Mouse (Mus musculus): ENCODE measurements around the gene Elmo1. TPM values are rescaled to one million over a fixed set of nuclear protein-coding genes. Genes with fewer than 3 reads are reported as not detected.

Gene Elmo1
- polyA plus RNA-seq, 1 experiment from 2014 or later, result 34.9 TPM

DNA sequence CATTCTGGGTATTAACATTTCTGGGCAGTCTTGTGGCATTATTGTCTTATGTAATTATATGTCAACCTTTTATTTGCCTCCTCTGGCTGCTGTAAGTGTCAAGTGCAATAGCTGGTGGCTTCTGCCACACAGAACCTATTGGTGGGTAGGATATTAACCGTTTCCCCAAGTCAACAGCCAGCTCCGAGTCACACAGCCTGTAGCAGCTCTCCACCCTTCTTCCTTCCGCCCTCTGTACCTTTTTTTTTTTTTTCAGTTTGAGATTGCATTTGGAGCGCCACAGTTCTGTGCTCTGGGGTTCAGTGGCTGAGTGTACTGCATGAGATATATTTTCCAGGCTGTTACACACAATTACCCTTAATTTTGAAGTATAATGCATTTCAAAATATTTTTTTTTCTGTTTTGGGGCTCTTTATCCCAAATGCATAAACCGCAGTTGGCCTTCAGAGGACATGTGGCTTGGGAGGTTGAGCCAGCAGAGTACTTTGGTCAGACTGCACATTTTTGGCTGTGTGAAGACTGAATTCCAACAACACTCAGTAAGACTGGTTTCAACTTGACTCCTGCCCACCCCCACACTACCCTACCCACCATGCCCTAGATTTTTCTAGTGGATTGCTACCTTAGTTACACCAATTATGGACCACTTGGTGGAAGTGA, 7.7 kb downstream of the Elmo1 start:
- 0 out of 2 replicates have a peak, but pooled peaks have one; percentile 17 for ATAC-seq (replicated peaks)
- H3K4me3 ChIP-seq, result no peak overlapping the region
- WGBS, result 68% methylated on average over 5 of the region's 5 CpGs
- H3K9ac ChIP-seq (replicated peaks), result no peak overlapping the region
- H3K27me3 ChIP-seq, result peaks cover 17% of the 10 kb centered on the region
- no peaks in the 10 kb centered on the region for H3K4me1 ChIP-seq
- no peak overlapping the region for H3K27ac ChIP-seq (replicated peaks)
- H3K4me2 ChIP-seq (replicated peaks), result no peak overlapping the region
- H3K9me3 ChIP-seq, result no peaks in the 10 kb centered on the region
- no peaks in the 10 kb centered on the region for H3K36me3 ChIP-seq

DNA sequence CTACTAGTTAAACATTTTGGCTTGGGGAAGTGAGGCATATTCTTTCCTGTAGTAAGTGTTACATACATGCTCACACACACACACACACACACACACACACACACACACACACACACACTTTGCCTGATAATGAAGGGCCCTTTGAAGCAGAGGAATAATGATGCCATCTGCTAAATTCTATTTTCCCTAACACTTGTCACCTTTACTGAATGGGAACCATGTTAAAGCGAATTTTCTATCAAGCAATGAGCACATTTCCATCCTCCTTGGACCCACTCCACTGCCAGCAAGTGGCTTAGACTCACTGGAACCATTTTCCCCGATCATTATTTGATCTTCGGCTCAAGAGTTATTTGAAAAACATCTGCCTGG, 8.2 kb downstream of the Elmo1 start:
- Histone ChIP-seq H3K36me3 (no peaks in the 10 kb centered on the region), H3K27me3 (peaks cover 17% of the 10 kb centered on the region)

DNA sequence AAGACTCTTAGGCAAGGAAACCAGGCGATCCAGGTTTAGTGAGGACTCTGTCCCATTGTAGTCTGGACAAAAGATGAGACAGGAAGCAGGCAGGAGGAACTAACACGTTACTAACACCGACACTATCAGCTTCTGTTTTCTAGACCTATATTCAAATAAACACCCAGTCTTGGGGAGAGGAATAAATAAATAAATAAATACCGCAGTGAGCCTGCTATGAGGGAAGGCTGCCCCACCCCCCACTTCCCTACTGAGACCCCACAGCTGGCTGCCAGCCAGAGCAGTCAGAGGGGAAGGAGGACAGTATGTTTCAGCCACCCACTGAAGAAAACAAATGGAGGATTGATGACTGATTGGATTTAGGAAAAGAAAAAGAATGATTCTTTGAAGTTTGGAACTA, 9.2 kb downstream of the Elmo1 start:
- no peak overlapping the region for H3K4me2 ChIP-seq (replicated peaks)
- no peak for ATAC-seq (replicated peaks)
- H3K9me3 ChIP-seq, result no peaks in the 10 kb centered on the region
- WGBS, result 9% methylated on average over 4 of the region's 4 CpGs
- no peak overlapping the region for H3K4me3 ChIP-seq
- H3K36me3 ChIP-seq, result no peaks in the 10 kb centered on the region
- no peak overlapping the region for H3K27ac ChIP-seq (replicated peaks)
- H3K9ac ChIP-seq (replicated peaks), result no peak overlapping the region
- peaks cover 16% of the 10 kb centered on the region for H3K27me3 ChIP-seq
- no peaks in the 10 kb centered on the region for H3K4me1 ChIP-seq

More for the DNA sequence above, 8.2 kb downstream of the Elmo1 start:
- no peak overlapping the region for H3K4me3 ChIP-seq
- no peaks in the 10 kb centered on the region for H3K9me3 ChIP-seq
- peak; percentile 26; the same call in 1 of the 2 replicates for ATAC-seq (replicated peaks)
- H3K27ac ChIP-seq (replicated peaks), result no peak overlapping the region
- no peak overlapping the region for H3K9ac ChIP-seq (replicated peaks)
- no peaks in the 10 kb centered on the region for H3K4me1 ChIP-seq
- 43% methylated on average over 3 of the region's 3 CpGs for WGBS
- H3K4me2 ChIP-seq (replicated peaks), result no peak overlapping the region

DNA sequence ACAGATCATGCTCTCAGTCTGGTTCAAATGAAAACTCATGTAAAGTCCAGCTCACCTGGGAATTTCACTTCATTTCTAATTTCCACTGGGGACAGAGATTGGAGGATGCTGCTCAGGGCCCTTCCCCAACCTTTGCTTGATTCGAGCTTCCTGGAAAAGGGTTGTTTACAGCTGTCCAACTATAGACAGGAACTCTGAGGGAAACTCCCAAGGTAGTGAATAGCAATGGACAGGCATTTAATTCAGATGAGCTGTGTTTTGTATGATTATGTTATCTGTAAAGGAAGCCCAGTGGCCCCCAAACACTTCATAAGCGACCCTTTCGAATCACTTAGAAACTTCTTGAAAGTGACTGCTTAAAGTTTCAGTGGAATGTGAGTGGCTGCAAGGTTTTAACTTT, 10.0 kb downstream of the Elmo1 start:
- no peak overlapping the region for H3K4me2 ChIP-seq (replicated peaks)
- no peaks in the 10 kb centered on the region for H3K9me3 ChIP-seq
- no peak overlapping the region for H3K4me3 ChIP-seq
- peaks cover 17% of the 10 kb centered on the region; the same call in 1 of the 2 replicates for H3K27me3 ChIP-seq
- H3K36me3 ChIP-seq, result no peaks in the 10 kb centered on the region
- no peaks in the 10 kb centered on the region for H3K4me1 ChIP-seq
- ATAC-seq (replicated peaks), result no peak
- H3K27ac ChIP-seq (replicated peaks), result no peak overlapping the region
- 79% methylated on average over 3 of the region's 3 CpGs for WGBS
- H3K9ac ChIP-seq (replicated peaks), result no peak overlapping the region

DNA sequence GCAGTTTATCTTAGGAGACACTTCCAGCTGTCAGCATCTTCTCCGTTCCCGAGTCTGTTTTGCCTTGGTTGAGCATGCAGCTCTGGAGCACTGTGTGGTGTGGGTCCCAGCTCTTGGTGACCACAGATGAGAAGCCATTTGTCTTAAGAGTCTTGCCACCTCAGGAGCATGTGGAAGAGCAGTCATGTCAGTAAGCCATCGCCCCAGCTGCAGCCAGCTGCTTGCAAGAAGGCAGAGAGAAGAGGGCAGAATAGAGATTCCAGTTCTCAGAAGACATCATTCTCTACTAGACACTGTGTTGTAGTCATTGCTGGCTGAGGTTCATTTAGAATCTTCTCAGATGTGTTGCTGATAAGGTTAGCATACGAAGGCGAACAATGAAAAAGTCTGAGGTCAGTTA, 11.3 kb downstream of the Elmo1 start:
- 95% methylated on average over 5 of the region's 5 CpGs for WGBS
- Histone ChIP-seq H3K4me2 (replicated peaks) (no peak overlapping the region), H3K36me3 (no peaks in the 10 kb centered on the region), H3K27ac (replicated peaks) (no peak overlapping the region), H3K9ac (replicated peaks) (no peak overlapping the region), H3K27me3 (peaks cover 17% of the 10 kb centered on the region; the same call in 1 of the 2 replicates), H3K9me3 (no peaks in the 10 kb centered on the region), H3K4me3 (no peak overlapping the region), H3K4me1 (no peaks in the 10 kb centered on the region)
- ATAC-seq (replicated peaks), result no peak

DNA sequence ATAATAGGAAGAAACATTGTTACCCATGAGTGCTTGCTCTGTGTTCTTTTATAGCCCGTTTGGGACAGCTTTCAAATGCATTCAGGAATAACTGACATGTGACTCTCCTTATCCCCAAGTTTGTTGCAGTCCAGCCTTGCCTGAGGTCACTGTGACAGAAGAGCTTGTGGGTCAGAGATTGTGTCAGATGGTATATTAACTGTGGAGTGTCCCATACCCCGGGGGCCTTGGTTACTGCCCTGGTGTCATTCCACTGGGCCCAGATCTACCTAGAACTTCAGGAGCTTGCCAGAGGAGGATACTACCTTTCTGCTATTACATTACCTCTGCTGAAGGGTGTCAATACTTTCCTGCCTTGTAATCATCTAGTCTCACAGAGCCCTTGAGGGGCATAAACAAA, 14.4 kb downstream of the Elmo1 start:
- Histone ChIP-seq H3K4me3 (no peak overlapping the region), H3K27ac (replicated peaks) (no peak overlapping the region), H3K9ac (replicated peaks) (no peak overlapping the region), H3K36me3 (no peaks in the 10 kb centered on the region), H3K4me1 (0 out of 2 replicates have a peak, but pooled peaks cover 4% of the 10 kb centered on the region), H3K27me3 (peaks cover 22% of the 10 kb centered on the region; the same call in 1 of the 2 replicates), H3K9me3 (no peaks in the 10 kb centered on the region), H3K4me2 (replicated peaks) (no peak overlapping the region)
- 71% methylated on average over 2 of the region's 2 CpGs for WGBS
- no peak for ATAC-seq (replicated peaks)

DNA sequence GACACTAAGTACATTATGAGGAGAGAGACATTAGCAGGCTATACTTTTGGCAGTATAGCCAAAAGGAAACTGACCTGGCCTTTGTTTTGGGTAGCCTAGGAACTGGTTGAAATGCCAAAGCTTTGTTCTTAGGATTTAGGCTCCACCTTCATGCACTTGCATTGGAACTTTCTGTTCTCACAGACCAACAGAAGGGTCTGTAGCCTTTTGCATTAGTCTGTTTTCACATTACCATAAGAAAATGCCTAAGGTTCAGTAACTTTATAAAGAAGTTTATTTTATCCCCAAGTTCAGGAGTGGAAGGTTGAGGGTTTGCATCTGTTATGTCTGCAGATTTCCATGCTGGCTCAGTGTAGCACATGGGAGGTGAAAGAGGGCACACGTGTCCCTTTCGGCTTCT, 15.6 kb downstream of the Elmo1 start:
- Histone ChIP-seq H3K9me3 (no peaks in the 10 kb centered on the region), H3K4me2 (replicated peaks) (no peak overlapping the region), H3K27me3 (peaks cover 20% of the 10 kb centered on the region; the same call in 1 of the 2 replicates), H3K36me3 (no peaks in the 10 kb centered on the region), H3K9ac (replicated peaks) (no peak overlapping the region), H3K4me3 (no peak overlapping the region), H3K27ac (replicated peaks) (no peak overlapping the region), H3K4me1 (peaks cover 8% of the 10 kb centered on the region)
- no peak for ATAC-seq (replicated peaks)
- 88% methylated on average over 2 of the region's 2 CpGs for WGBS

DNA sequence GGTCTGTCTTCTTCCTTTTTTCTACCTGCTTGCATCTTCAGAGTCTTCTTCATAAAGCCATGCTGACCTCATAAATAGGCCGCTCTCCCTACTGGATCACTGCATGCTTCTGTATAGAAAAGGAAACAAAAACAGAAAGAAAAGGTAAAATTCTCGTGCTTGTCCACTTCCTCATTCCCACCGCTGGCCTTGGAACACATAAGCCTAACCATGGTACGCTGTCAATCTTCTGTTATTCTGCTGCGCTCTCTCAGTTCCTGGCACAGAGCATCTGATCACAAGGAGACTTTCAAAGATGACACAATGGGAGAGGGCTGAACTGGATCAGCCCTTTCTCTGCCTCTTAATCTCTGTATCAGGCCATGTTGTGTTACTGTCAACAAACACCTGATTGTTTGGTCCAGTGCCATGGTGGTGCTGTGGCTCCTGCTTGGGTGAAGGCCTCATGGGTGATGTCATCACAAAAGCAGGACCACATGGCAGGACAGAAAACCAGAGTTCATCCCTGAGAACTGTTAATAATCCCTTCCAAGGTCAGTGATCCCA, 17.6 kb downstream of the Elmo1 start:
- WGBS, result 92% methylated on average over 5 of the region's 5 CpGs
- no peak overlapping the region for H3K4me3 ChIP-seq
- H3K4me1 ChIP-seq, result peaks cover 8% of the 10 kb centered on the region
- no peaks in the 10 kb centered on the region for H3K9me3 ChIP-seq
- H3K27ac ChIP-seq (replicated peaks), result no peak overlapping the region
- ATAC-seq (replicated peaks), result no peak
- no peak overlapping the region for H3K9ac ChIP-seq (replicated peaks)
- H3K4me2 ChIP-seq (replicated peaks), result no peak overlapping the region
- H3K27me3 ChIP-seq, result peaks cover 38% of the 10 kb centered on the region
- H3K36me3 ChIP-seq, result no peaks in the 10 kb centered on the region

DNA sequence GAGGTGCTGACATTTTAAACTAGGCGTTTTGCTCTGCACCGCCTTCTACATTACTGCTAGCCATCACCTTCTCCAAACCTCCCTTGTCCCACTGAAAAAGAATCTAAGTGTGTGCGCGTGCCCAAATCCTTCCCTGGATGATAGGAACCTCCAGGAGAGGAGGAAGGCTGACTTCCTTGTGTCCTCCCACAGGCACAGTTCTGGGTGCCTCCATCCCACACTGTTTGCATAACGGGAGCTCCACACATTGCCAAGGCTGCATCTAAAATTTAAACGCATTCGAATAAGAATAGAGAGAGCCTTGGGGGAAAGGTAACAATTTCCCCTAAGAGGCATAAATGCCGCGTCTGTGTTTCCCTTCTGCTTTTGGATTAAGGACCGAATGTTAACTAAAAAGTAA, 18.6 kb downstream of the Elmo1 start:
- H3K4me3 ChIP-seq, result no peak overlapping the region
- peaks cover 47% of the 10 kb centered on the region for H3K27me3 ChIP-seq
- no peak overlapping the region for H3K27ac ChIP-seq (replicated peaks)
- H3K36me3 ChIP-seq, result no peaks in the 10 kb centered on the region
- no peak for ATAC-seq (replicated peaks)
- no peak overlapping the region for H3K9ac ChIP-seq (replicated peaks)
- H3K4me1 ChIP-seq, result peaks cover 8% of the 10 kb centered on the region
- no peaks in the 10 kb centered on the region for H3K9me3 ChIP-seq
- no peak overlapping the region for H3K4me2 ChIP-seq (replicated peaks)
- WGBS, result 40% methylated on average over 10 of the region's 10 CpGs

DNA sequence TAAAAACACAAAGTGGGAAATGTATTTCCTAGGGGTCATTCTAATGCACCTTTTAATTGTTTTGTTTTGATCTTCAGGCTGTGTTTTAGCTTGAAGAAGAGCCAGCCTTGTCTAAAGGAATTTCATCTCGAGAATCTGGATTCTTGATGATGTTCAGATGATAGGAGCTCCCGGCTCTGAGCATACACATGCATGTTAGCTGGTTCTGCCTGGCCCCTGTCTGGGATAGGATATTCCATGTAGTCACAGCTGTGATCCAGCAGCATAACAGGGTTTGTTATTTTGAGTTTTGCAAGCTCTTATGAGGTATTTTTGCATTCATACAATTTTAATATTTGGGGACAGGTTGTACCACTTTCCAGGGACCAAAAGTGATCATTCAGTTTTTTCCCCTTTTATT, 19.1 kb downstream of the Elmo1 start:
- Histone ChIP-seq H3K4me1 (peaks cover 8% of the 10 kb centered on the region), H3K27me3 (peaks cover 51% of the 10 kb centered on the region), H3K36me3 (no peaks in the 10 kb centered on the region), H3K4me3 (no peak overlapping the region), H3K4me2 (replicated peaks) (no peak overlapping the region), H3K9ac (replicated peaks) (no peak overlapping the region), H3K9me3 (no peaks in the 10 kb centered on the region), H3K27ac (replicated peaks) (no peak overlapping the region)
- 51% methylated on average over 2 of the region's 2 CpGs for WGBS
- no peak for ATAC-seq (replicated peaks)

DNA sequence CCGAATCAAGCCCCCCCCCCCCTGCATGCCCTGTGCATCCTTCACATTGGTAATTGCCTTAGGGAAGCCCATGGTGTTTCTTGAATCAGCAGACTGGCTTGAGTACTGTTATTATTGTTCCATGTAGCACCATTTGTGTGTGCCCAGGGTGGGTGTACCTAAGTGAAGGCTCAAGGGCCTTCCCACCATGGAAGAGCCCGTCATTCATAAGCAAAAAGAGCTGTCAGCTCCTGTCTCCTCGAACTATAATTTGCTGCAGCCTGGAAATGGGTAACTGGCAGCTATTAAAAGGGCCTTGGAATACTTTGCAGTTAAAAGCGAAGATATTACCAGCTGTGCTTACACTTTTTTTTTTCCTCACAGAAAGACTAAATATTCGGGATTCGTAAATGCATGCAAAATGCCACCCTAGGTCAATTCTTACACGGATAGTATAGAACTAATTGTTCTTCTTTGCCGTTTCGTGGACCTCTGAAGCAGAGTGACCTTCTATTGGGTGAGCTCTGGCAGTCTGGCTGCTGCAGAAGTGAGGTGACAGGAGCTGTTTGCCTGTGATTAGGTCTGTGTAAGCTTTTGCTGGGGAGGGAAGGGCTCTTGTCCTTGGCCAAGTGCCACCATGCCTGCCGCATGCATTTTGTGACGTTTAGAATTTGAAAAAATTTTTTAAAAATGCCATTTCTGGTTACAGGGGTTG, 19.7 kb downstream of the Elmo1 start:
- Histone ChIP-seq H3K4me3 (no peak overlapping the region), H3K4me1 (peaks cover 8% of the 10 kb centered on the region), H3K36me3 (no peaks in the 10 kb centered on the region), H3K27ac (replicated peaks) (peak overlapping the region; percentile 3; the same call in 1 of the 2 replicates), H3K9ac (replicated peaks) (no peak overlapping the region), H3K27me3 (peaks cover 52% of the 10 kb centered on the region), H3K9me3 (no peaks in the 10 kb centered on the region), H3K4me2 (replicated peaks) (no peak overlapping the region)
- ATAC-seq (replicated peaks), result peak; percentile 78
- WGBS, result 50% methylated on average over 11 of the region's 11 CpGs

DNA sequence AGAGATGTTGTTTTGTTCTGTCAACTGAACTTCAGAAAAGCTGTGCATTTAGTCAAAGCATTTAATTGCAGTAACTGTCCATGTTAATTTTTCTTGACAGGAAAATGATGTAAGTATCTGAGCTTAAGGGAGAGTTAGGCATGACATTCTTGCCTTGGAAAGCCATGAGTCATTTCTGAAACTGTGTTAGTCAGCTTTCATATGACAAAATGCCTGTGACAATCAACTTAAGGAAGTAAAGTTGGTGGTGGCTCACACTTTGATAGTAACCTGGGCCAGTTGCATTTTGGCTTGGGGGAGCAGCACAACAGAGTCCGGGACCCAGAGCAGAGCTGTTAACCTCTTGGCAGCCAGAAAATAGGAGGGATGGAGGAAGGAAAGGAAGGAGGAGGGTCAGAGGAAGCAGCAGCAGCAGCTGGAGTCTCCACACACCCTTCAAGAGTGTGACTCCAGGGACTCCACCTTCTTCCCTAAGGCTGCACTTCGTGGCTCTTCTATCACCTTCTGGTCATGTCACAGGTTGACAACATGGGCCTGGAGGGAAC, 20.9 kb downstream of the Elmo1 start:
- no peak overlapping the region for H3K4me3 ChIP-seq
- H3K36me3 ChIP-seq, result no peaks in the 10 kb centered on the region
- peaks cover 11% of the 10 kb centered on the region for H3K4me1 ChIP-seq
- WGBS, result 70% methylated on average over 2 of the region's 2 CpGs
- H3K4me2 ChIP-seq (replicated peaks), result no peak overlapping the region
- no peak for ATAC-seq (replicated peaks)
- no peak overlapping the region for H3K27ac ChIP-seq (replicated peaks)
- H3K9me3 ChIP-seq, result no peaks in the 10 kb centered on the region
- H3K9ac ChIP-seq (replicated peaks), result no peak overlapping the region
- H3K27me3 ChIP-seq, result peaks cover 62% of the 10 kb centered on the region

All from forebrain, embryonic 15.5 days (tissue).